Mouse (Mus musculus): ENCODE data around the gene Kcnj2. TPM values are rescaled to one million over a fixed set of nuclear protein-coding genes. Genes with fewer than 3 reads are reported as not detected.

Kcnj2 gene
- polyA plus RNA-seq (2012; rRNA removed) = 9.9 and 10.0 TPM in 2 replicates

DNA sequence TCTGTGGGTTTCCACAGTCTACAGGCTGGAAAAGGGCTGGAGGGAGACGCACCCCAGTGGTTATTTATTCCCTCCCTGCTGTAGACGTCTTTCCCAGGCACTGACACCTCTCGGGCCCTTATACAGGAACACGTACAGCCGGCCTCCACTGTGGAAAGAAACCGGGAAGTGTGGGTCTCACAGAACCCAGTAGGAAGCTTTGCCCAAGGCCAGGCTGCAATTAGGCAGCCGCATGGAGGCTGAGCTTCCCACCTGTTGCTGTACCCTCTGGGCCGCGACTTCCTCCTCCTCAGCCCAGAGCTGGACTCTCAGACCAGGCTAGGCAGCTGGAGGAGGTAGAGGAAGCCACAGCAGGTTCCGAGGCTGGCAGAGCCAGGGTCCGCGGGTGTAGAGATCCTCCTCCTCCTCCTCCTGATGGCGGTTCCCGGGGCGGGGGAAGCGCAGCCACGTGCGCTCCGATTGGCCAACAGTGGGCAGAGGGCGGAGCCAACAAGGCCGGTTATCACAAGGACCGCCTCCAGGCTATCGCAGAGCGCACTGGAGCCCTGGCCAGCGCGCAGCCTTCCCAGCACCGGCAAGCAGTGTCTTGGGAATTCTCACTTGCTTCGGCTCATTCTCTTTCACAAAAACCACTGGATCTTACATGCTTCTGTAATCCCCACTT is at the start of gene Kcnj2:
TSS of gene Kcnj2 (plus strand) at position 530 of the 664 bp plus-strand sequence.
- peak; percentile 90 to 94 for DNase-seq (ENCODE audit: extremely low spot score in 1 of 2, low spot score in 1 of 2)

- no peak for DNase-seq (ENCODE audit: extremely low spot score in 1 of 2, low spot score in 1 of 2)
Measured at GRCm38 (mm10) chr11:111016206-111016605, 49.8 kb upstream of the Kcnj2 start.

DNA sequence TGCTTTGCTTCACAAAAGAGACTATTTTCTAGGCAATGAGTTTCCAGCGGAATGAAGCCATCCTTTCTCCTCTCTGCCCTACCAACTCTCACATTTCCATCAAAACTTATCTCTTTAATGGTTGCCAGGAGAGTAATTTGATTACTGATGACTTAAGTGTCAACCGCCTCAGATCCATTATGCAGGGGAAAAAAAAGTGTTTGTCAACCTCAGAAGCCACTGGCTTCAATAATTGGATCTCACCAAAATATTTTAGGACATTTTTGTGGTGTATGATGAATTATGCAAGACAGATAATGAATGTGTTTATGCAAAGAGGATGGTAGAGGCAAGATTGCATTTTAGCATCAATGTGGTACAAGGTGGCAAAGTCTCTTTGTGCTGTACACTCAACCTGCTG is 45.8 kb upstream of the Kcnj2 start:
- no peak for DNase-seq (ENCODE audit: extremely low spot score in 1 of 2, low spot score in 1 of 2)

DNA sequence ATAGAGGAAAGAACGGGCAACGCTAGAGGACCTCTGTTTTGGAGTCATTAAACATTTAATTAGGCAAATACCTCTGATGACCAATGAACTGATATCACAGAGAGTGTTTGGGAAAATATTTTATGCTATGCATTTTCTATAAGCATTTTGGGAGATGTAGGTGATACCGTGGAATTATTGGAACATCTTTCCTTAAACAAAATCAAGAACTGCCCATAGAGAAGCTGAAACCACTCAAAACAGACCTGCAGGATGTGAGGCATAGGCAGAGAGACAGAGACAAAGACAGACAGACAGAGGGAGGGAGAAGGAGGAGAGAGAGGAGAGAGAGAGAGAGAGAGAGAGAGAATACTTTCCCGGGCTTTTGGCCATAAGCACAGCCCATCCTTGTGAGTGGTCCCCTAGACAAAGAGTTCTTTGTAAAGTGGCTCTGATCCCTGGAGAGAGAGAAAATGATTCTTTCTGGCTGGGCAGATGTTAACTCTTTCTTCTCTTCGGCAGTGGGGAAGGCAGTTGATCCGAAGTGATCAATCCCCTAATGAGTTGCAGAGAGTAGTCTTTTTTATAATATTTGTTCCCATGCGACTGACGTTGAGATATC is 43.2 kb upstream of the Kcnj2 start:
- no peak for DNase-seq (ENCODE audit: extremely low spot score in 1 of 2, low spot score in 1 of 2)

DNA sequence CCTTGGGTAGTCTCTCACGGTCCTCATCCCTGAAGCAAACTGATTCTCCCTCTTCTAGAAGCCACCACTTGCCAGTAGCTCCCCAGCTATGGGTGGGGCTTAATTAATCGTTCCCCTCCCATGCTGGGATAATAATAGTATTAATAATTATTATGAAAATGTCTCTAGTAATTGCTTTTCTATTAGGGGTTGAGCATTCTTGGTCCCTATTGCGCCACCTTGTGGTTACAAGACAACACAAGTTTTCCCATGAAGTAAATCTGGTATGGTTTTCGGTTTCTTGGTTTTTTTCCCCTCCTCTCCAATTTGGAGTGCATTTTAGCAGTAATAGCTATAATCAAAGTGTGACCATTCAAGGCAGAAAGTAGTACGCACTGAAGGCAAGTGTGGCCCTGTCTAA is 23.8 kb upstream of the Kcnj2 start:
- DNase-seq (ENCODE audit: extremely low spot score in 1 of 2, low spot score in 1 of 2) = peak in 1 of 2 experiments; percentile 57

DNA sequence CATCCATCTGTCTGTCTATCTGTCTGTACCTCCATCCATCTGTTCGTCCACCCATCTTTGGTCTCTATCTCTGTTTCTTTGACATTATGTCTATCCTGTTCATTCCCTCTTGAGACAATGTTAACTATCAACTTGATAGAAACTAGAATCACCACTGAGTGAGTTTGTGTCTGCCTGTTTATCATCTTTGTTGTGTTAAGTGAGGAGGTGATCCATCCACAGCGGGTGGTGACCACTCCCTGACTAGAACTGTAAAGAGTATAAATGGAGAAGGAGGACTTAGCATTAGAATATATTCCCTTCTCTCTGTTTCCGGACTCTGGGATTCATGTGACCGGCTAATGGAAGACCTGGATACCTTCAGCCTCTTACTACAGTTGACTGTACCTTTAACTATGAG is 22.7 kb upstream of the Kcnj2 start:
- no peak for DNase-seq (ENCODE audit: extremely low spot score in 1 of 2, low spot score in 1 of 2)

DNA sequence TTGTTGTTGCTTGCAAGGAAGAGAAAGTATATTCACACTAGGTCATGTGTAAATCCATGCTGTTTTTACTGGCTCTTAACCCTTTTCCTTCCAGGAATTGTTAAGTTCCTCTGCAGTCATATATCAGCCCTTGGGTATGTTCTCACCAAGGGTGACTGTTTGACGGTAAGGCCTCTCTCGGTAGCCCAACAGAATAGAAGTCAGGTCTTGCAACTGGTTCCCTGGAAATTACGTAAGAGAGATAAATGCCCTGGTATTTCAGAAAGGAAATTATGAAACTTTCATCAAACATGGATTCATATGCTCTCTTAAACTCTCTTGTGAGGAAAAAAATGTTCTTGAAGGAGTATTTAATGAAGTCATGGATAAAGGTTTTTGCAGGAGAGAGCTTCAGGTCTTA is 11.7 kb upstream of the Kcnj2 start:
- DNase-seq (ENCODE audit: extremely low spot score in 1 of 2, low spot score in 1 of 2) = no peak

- DNase-seq (ENCODE audit: extremely low spot score in 1 of 2, low spot score in 1 of 2) = peak in 1 of 2 experiments; percentile 59
Measured at GRCm38 (mm10) chr11:111054854-111055822, 10.8 kb upstream of the Kcnj2 start.

- peak in 1 of 2 experiments; percentile 71 for DNase-seq (ENCODE audit: extremely low spot score in 1 of 2, low spot score in 1 of 2)
Measured at GRCm38 (mm10) chr11:111056030-111056429, 9.9 kb upstream of the Kcnj2 start.

GRCm38 (mm10) chr11:111057435-111057834 is 8.5 kb upstream of the Kcnj2 start:
- DNase-seq (ENCODE audit: extremely low spot score in 1 of 2, low spot score in 1 of 2) = no peak

- no peak for DNase-seq (ENCODE audit: extremely low spot score in 1 of 2, low spot score in 1 of 2)
Measured at GRCm38 (mm10) chr11:111059440-111059839, 6.5 kb upstream of the Kcnj2 start.

DNA sequence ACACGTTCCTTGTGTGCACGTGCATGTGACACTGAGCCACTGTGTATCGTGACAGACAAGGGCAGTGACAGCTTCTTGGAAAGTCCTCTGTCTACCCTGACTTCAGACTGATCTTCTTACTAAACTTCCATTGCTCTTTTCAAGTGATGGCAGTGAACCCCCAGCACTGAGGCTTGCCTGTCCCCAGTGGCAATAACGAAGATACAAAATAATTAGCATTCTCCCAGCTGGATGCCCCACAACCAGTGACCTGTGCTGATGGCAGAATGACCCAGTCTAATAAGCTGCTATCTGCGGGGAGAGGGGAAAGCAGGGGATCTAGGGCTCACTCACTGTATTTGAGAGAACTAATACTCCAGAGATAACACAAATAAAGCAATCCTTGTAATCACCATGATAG is 5.7 kb upstream of the Kcnj2 start:
- no peak for DNase-seq (ENCODE audit: extremely low spot score in 1 of 2, low spot score in 1 of 2)

DNA sequence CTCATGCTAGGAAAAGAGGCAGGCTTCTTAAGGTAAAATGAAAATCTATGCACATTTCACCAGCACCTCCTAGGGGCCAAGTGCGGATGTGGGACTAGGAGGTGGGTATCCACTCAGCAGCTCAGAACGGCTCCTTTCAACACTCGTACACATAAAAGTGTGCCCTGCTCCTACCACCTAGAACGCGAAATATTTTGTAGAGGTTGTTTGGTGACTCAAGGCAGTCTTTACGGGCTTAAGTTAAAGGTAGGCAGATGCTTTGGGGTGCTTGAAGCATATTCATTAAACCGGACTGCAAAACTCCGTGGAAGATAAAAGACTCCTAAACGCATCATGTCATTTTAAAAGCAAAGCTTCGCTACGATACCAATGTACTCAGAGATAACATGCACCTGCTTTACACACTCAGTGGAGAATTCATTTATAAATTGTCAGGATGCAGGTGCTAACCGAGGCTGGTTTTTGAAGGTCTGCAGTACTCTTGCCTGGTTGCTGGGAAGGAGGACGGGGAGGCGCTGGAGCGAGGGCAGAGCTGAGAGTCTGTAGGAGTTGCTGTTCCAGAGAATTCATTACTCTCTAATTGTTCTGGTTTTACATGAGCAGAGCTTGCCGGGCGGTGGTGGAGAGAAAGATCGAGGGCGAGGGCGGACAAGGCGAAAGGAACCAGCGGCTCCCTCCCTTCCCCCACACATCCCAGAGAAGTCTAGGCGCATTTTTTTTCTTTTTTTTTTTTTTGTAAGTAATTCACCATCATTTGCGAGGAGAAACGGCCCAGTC is 1.0 kb upstream of the Kcnj2 start:
- DNase-seq (ENCODE audit: extremely low spot score in 1 of 2, low spot score in 1 of 2) = peak in 1 of 2 experiments; percentile 73

GRCm38 (mm10) chr11:111066299-111066691 is 331 bp downstream of the Kcnj2 start:
- DNase-seq (ENCODE audit: extremely low spot score in 1 of 2, low spot score in 1 of 2) = peak in 1 of 2 experiments; percentile 55

DNA sequence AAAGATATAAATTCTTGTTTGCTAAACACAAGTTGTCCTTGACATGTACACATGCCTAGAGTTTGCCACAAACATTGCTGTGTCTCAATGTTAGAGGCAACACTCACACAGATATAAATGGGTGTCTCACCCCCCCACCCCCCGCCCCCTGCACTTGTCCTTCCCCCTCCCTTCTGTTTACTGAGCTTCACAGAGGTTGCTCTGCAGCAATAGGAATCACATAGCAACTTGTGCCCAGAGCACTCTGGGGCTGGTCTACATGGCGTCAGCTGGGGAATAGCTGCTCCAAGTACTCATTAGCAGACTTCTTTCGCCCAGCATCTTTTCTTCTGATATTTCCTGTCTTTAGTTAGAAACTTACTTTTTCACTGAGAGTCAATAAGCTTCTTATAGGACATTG is 1.8 kb downstream of the Kcnj2 start:
- no peak for DNase-seq (ENCODE audit: extremely low spot score in 1 of 2, low spot score in 1 of 2)

DNA sequence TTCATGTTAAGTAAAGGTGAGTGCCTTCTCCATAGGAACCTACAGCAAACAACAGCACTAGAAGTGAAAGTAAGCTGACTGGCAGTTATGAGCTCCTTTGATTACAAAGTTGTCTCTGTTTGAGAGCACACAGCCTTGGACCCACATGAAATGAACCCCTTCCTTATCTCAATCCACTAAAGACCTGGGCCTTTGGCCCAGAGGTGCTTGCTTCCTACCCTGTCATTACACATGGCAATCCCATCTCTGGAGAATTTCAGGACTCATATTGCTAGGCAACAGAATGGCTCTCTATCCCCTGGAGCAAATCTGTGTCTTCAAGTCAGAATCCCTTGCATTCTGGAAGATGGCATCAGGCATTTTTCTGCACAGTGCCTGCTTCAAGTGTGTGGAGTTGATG is 4.5 kb downstream of the Kcnj2 start:
- no peak for DNase-seq (ENCODE audit: extremely low spot score in 1 of 2, low spot score in 1 of 2)

- no peak for DNase-seq (ENCODE audit: extremely low spot score in 1 of 2, low spot score in 1 of 2)
Measured at GRCm38 (mm10) chr11:111074131-111074530, 8.2 kb downstream of the Kcnj2 start.

GRCm38 (mm10) chr11:111078107-111078506 is 12.1 kb downstream of the Kcnj2 start:
- no peak for DNase-seq (ENCODE audit: extremely low spot score in 1 of 2, low spot score in 1 of 2)

- no peak for DNase-seq (ENCODE audit: extremely low spot score in 1 of 2, low spot score in 1 of 2)
Measured at GRCm38 (mm10) chr11:111083009-111083408, 17.0 kb downstream of the Kcnj2 start.

DNA sequence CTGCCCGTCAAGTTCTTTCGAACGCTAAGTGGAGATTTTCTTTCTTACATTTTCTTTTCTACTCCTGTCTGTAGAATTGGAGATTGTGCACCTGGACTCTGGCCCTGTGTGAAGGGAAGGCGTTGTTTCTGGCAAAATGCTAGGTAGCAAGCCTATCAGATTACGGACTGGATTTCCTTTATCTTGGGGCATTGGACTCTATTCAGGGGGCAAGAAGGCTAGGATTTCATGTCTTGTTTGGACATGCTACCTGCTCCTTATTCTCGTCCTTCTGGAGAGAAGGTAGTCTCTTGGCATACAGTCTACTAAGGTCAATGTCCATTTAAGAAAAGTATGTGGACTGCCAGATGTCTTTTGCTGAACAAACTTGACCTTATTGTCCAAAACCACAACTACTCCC is 21.0 kb downstream of the Kcnj2 start:
- DNase-seq (ENCODE audit: extremely low spot score in 1 of 2, low spot score in 1 of 2) = no peak

Measured in frontal cortex, adult 2 months (tissue).